ENCODE assay signal across 20 mouse cellular contexts in the genomic region with DNA sequence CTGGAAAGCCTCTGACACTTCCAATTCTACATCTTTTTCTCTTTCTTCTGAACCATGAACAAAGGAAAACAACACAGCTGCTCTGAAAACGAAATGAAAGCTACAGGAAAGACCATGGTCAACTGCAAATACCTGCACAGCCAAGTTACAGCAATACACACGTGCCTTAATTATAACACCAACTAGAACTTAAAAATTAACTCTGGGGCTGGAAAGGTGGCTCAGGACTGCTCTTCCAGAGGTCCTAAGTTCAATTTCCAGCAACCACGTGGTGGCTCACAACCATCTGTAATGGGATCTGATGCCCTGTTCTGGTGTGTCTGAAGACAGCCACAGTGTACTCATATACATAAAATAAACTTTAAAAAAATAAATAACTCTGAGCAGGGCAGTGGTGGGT. TPM values are rescaled to one million over a fixed set of nuclear protein-coding genes. Genes with fewer than 3 reads are reported as not detected.
DNase-seq lines count a peak whose midpoint lies in the region; ATAC-seq lines count a peak whose summit lies in the region.
"Had no signal": no experiment of that assay in that cellular context is flagged by ENCODE, and none has a peak within 500 bp of the region (broad histone marks: within the 10 kb centered on the region; RNA-seq: fewer than 3 reads in every experiment).

No protein-coding gene starts in this region.

- no peaks in the 10 kb centered on the region for H3K27me3 ChIP-seq in intestine, embryonic 15.5 days (replicated peaks)
- no peaks in the 10 kb centered on the region for H3K27me3 ChIP-seq in forebrain, embryonic 12.5 days
- H3K27me3 ChIP-seq: embryonic facial prominence, embryonic 15.5 days; forebrain, embryonic 15.5 days; heart, embryonic 15.5 days; hindbrain, embryonic 13.5 days had no signal

- 59% methylated on average over 3 of the region's 3 CpGs for WGBS in intestine, embryonic 15.5 days
- WGBS in forebrain, embryonic 12.5 days, result 85% methylated on average over 3 of the region's 3 CpGs

- H3K36me3 ChIP-seq in intestine, embryonic 15.5 days, result no peaks in the 10 kb centered on the region
- no peaks in the 10 kb centered on the region for H3K36me3 ChIP-seq in forebrain, embryonic 12.5 days (replicated peaks)
- H3K36me3 ChIP-seq: embryonic facial prominence, embryonic 15.5 days; forebrain, embryonic 15.5 days; heart, embryonic 15.5 days; hindbrain, embryonic 13.5 days had no signal

- no peak overlapping the region for H3K27ac ChIP-seq in intestine, embryonic 15.5 days
- H3K27ac ChIP-seq in forebrain, embryonic 12.5 days, result no peak overlapping the region
- H3K27ac ChIP-seq: embryonic facial prominence, embryonic 15.5 days; forebrain, embryonic 15.5 days; hindbrain, embryonic 13.5 days; macrophage had no signal

- DNase-seq in kidney, adult 11 months, result peak; percentile 83
- no peak for DNase-seq in kidney, postnatal 4 days
- peak; percentile 88 for DNase-seq in kidney, adult 9 months
- peak; percentile 46 to 80 for DNase-seq in kidney, postnatal 36 days
- no peak for DNase-seq in adrenal gland, adult 2 months
- DNase-seq: adrenal gland, postnatal 36 days; cerebellum, adult 9-10 months; gastrocnemius, postnatal 14 days; heart, postnatal 36 days; thymus, adult 18-20 months; thymus, postnatal 4 days had no signal

- H3K9ac ChIP-seq in intestine, embryonic 15.5 days, result no peak overlapping the region
- no peak overlapping the region for H3K9ac ChIP-seq in forebrain, embryonic 12.5 days
- H3K9ac ChIP-seq: embryonic facial prominence, embryonic 15.5 days; forebrain, embryonic 15.5 days; heart, embryonic 15.5 days; hindbrain, embryonic 13.5 days had no signal

- no peak overlapping the region for H3K4me3 ChIP-seq in intestine, embryonic 15.5 days (replicated peaks)
- no peak overlapping the region for H3K4me3 ChIP-seq in forebrain, embryonic 12.5 days (replicated peaks)
- H3K4me3 ChIP-seq: embryonic facial prominence, embryonic 15.5 days; forebrain, embryonic 15.5 days; heart, embryonic 15.5 days; hindbrain, embryonic 13.5 days had no signal

- H3K9me3 ChIP-seq in intestine, embryonic 15.5 days, result no peaks in the 10 kb centered on the region
- no peaks in the 10 kb centered on the region for H3K9me3 ChIP-seq in forebrain, embryonic 12.5 days
- H3K9me3 ChIP-seq: embryonic facial prominence, embryonic 15.5 days; forebrain, embryonic 15.5 days; heart, embryonic 15.5 days; hindbrain, embryonic 13.5 days had no signal

- H3K4me1 ChIP-seq in intestine, embryonic 15.5 days (replicated peaks), result peaks cover 30% of the 10 kb centered on the region
- no peaks in the 10 kb centered on the region for H3K4me1 ChIP-seq in forebrain, embryonic 12.5 days

- no peak overlapping the region for H3K4me2 ChIP-seq in intestine, embryonic 15.5 days (replicated peaks)
- H3K4me2 ChIP-seq in forebrain, embryonic 12.5 days, result no peak overlapping the region
- H3K4me2 ChIP-seq: embryonic facial prominence, embryonic 15.5 days; forebrain, embryonic 15.5 days; heart, embryonic 15.5 days; hindbrain, embryonic 13.5 days had no signal

- ATAC-seq in intestine, embryonic 15.5 days, result peak; percentile 19; the same call in 1 of the 2 replicates
- no peak for ATAC-seq in granulocyte monocyte progenitor cell, adult 5-6 weeks (replicated peaks; ENCODE audit: poor library complexity, severe bottlenecking)
- ATAC-seq in forebrain, embryonic 12.5 days (ENCODE audit: low FRiP score), result no peak
- ATAC-seq: forebrain, embryonic 15.5 days; midbrain, embryonic 16.5 days had no signal

RNA-seq across cellular contexts. Expression of gene Pacsin2, which starts 9.4 kb away (rescaled TPM):
- 70.8 and 78.1 TPM in 2 replicates for polyA plus RNA-seq in intestine, embryonic 15.5 days (2015; fragmentation: Nextera tagmentation; extraction: Ambion mirVana)
- total RNA-seq in granulocyte monocyte progenitor cell, adult 5-6 weeks (2014; fragmentation: Nextera tagmentation), result 43.3 and 56.8 TPM in 2 replicates
- 65.2 and 91.1 TPM in 2 replicates for total RNA-seq in granulocyte monocyte progenitor cell, adult 5-6 weeks (2017)
- 100 to 1,000 TPM in 1 of 2 experiments, 10 to 100 TPM in 1; 76.7 to 111 TPM for total RNA-seq in adrenal gland, adult 2 months (2021)
- polyA plus RNA-seq in adrenal gland, adult 2 months (2012; rRNA removed), result 25.3 and 28.9 TPM in 2 replicates
- polyA plus RNA-seq in forebrain, embryonic 12.5 days (2016; fragmentation: Nextera tagmentation; extraction: Ambion mirVana), result 37.0 and 40.7 TPM in 2 replicates

RNA-seq across cellular contexts. Expression of gene Ttll1, which starts 55.7 kb away (rescaled TPM):
- 17.1 and 18.4 TPM in 2 replicates for polyA plus RNA-seq in intestine, embryonic 15.5 days (2015; fragmentation: Nextera tagmentation; extraction: Ambion mirVana)
- 5.3 and 9.0 TPM in 2 replicates for total RNA-seq in granulocyte monocyte progenitor cell, adult 5-6 weeks (2014; fragmentation: Nextera tagmentation)
- total RNA-seq in granulocyte monocyte progenitor cell, adult 5-6 weeks (2017), result 2.8 and 4.6 TPM in 2 replicates
- 10 to 100 TPM in 1 of 2 experiments, 1 to 10 TPM in 1; 7.4 to 13.6 TPM for total RNA-seq in adrenal gland, adult 2 months (2021)
- polyA plus RNA-seq in adrenal gland, adult 2 months (2012; rRNA removed), result 4.5 and 4.7 TPM in 2 replicates
- 57.0 and 62.4 TPM in 2 replicates for polyA plus RNA-seq in forebrain, embryonic 12.5 days (2016; fragmentation: Nextera tagmentation; extraction: Ambion mirVana)

Comparison
In these comparisons a context has a peak if more than half of its experiments do, and no peak if none do; other contexts are left out.
1. DNase-seq: peak in kidney, adult 11 months (single experiment), kidney, adult 9 months (single experiment) and kidney, postnatal 36 days (2 of 2); none in kidney, postnatal 4 days (0 of 2) and adrenal gland, adult 2 months (single experiment).